Mouse (Mus musculus): ENCODE measurements around the gene Lhfpl3.

Gene Lhfpl3

GRCm38 (mm10) chr5:22917197-22917596, 171.3 kb downstream of the Lhfpl3 start:
- DNase-seq (ENCODE audit: extremely low read depth, insufficient read length, low spot score): no peak

- DNase-seq (ENCODE audit: extremely low read depth, insufficient read length, low spot score): no peak
These were observed 180.3 kb downstream of the Lhfpl3 start for GRCm38 (mm10) chr5:22926171-22926570.

- no peak for DNase-seq (ENCODE audit: extremely low read depth, insufficient read length, low spot score)
These were observed 182.9 kb downstream of the Lhfpl3 start for GRCm38 (mm10) chr5:22928746-22929145.

- no peak for DNase-seq (ENCODE audit: extremely low read depth, insufficient read length, low spot score)
These were observed 197.4 kb downstream of the Lhfpl3 start for GRCm38 (mm10) chr5:22943306-22943705.

GRCm38 (mm10) chr5:22963300-22963699, 217.4 kb downstream of the Lhfpl3 start:
- no peak for DNase-seq (ENCODE audit: extremely low read depth, insufficient read length, low spot score)

- no peak for DNase-seq (ENCODE audit: extremely low read depth, insufficient read length, low spot score)
These were observed 240.9 kb downstream of the Lhfpl3 start for GRCm38 (mm10) chr5:22986771-22987170.

GRCm38 (mm10) chr5:22999811-23000210, 254.0 kb downstream of the Lhfpl3 start:
- DNase-seq (ENCODE audit: extremely low read depth, insufficient read length, low spot score): no peak

GRCm38 (mm10) chr5:23003123-23003797, 257.4 kb downstream of the Lhfpl3 start:
- no peak for DNase-seq (ENCODE audit: extremely low read depth, insufficient read length, low spot score)

GRCm38 (mm10) chr5:23006207-23006606, 260.3 kb downstream of the Lhfpl3 start:
- DNase-seq (ENCODE audit: extremely low read depth, insufficient read length, low spot score): no peak

GRCm38 (mm10) chr5:23010460-23010859, 264.6 kb downstream of the Lhfpl3 start:
- no peak for DNase-seq (ENCODE audit: extremely low read depth, insufficient read length, low spot score)

GRCm38 (mm10) chr5:23013997-23014396, 268.1 kb downstream of the Lhfpl3 start:
- no peak for DNase-seq (ENCODE audit: extremely low read depth, insufficient read length, low spot score)

- no peak for DNase-seq (ENCODE audit: extremely low read depth, insufficient read length, low spot score)
These were observed 269.9 kb downstream of the Lhfpl3 start for GRCm38 (mm10) chr5:23015587-23016335.

- no peak for DNase-seq (ENCODE audit: extremely low read depth, insufficient read length, low spot score)
These were observed 289.3 kb downstream of the Lhfpl3 start for GRCm38 (mm10) chr5:23034944-23035726.

GRCm38 (mm10) chr5:23035727-23036029, 289.8 kb downstream of the Lhfpl3 start:
- peak; percentile 39 for DNase-seq (ENCODE audit: extremely low read depth, insufficient read length, low spot score)

- DNase-seq (ENCODE audit: extremely low read depth, insufficient read length, low spot score): no peak
These were observed 294.6 kb downstream of the Lhfpl3 start for GRCm38 (mm10) chr5:23040429-23040828.

- no peak for DNase-seq (ENCODE audit: extremely low read depth, insufficient read length, low spot score)
These were observed 297.0 kb downstream of the Lhfpl3 start for GRCm38 (mm10) chr5:23042862-23043261.

GRCm38 (mm10) chr5:23049083-23049663, 303.3 kb downstream of the Lhfpl3 start:
- no peak for DNase-seq (ENCODE audit: extremely low read depth, insufficient read length, low spot score)

- no peak for DNase-seq (ENCODE audit: extremely low read depth, insufficient read length, low spot score)
These were observed 305.6 kb downstream of the Lhfpl3 start for GRCm38 (mm10) chr5:23051458-23051857.

GRCm38 (mm10) chr5:23094894-23095293, 349.0 kb downstream of the Lhfpl3 start:
- no peak for DNase-seq (ENCODE audit: extremely low read depth, insufficient read length, low spot score)

GRCm38 (mm10) chr5:23106536-23106935, 360.7 kb downstream of the Lhfpl3 start:
- no peak for DNase-seq (ENCODE audit: extremely low read depth, insufficient read length, low spot score)

- DNase-seq (ENCODE audit: extremely low read depth, insufficient read length, low spot score): no peak
These were observed 365.4 kb downstream of the Lhfpl3 start for GRCm38 (mm10) chr5:23111307-23111706.
